In genomic region chr9:106129072-106129471, GRCm38 (mm10) we compare ENCODE assay signal across 16 mouse cellular contexts. TPM values are rescaled to one million over a fixed set of nuclear protein-coding genes. Genes with fewer than 3 reads are reported as not detected.
"Had no signal": no experiment of that assay in that cellular context is flagged by ENCODE, and none has a peak within 500 bp of the region (broad histone marks: within the 10 kb centered on the region; RNA-seq: fewer than 3 reads in every experiment).

No protein-coding gene starts in this region.

- DNase-seq: kidney, adult 9 months; kidney, postnatal 36 days; layer of hippocampus, adult 9-11 months; liver; liver, embryonic 13.5 days; liver, postnatal 0 days; lung, postnatal 14 days; thymus, postnatal 4 days had no signal

- H3K9me3 ChIP-seq: liver, embryonic 13.5 days; lung, embryonic 15.5 days had no signal

- H3K9ac ChIP-seq: limb, embryonic 12.5 days; liver, embryonic 13.5 days; liver, postnatal 0 days; lung, embryonic 15.5 days; neural tube, embryonic 12.5 days had no signal

- H3K4me2 ChIP-seq: limb, embryonic 12.5 days; liver, embryonic 13.5 days; lung, embryonic 15.5 days; neural tube, embryonic 12.5 days had no signal

- H3K27ac ChIP-seq: kidney, postnatal 0 days; limb, embryonic 12.5 days; liver, embryonic 13.5 days; lung, embryonic 15.5 days; macrophage; neural tube, embryonic 12.5 days; stomach, postnatal 0 days had no signal

- H3K4me1 ChIP-seq: liver, embryonic 13.5 days; lung, embryonic 15.5 days had no signal

- H3K4me3 ChIP-seq: limb, embryonic 12.5 days; liver, embryonic 13.5 days; lung, embryonic 15.5 days; neural tube, embryonic 12.5 days had no signal

- ATAC-seq: liver, postnatal 0 days had no signal

- H3K36me3 ChIP-seq: limb, embryonic 12.5 days; liver, embryonic 13.5 days; lung, embryonic 15.5 days; neural tube, embryonic 12.5 days had no signal

- H3K27me3 ChIP-seq: limb, embryonic 12.5 days; liver, embryonic 13.5 days; lung, embryonic 15.5 days; neural tube, embryonic 12.5 days had no signal

RNA-seq across cellular contexts. Expression of gene Col6a4, which starts 32.5 kb away (rescaled TPM):
- total RNA-seq: monocyte, adult 5-6 weeks; neutrophil, adult 5-6 weeks had no signal
- polyA plus RNA-seq: liver, embryonic 13.5 days; liver, postnatal 0 days; macrophage had no signal
